Mouse (Mus musculus) spleen, adult 2 months (tissue): Measurements from ENCODE around the gene Vmn1r55.
"Not testable (repeated sequence)": the region's sequence is repeated elsewhere in the genome, so short reads cannot be mapped to it uniquely, and the experiment has no call there.

Source experiments
- CTCF ChIP-seq: fragments of 200-500 bp; IDR thresholded peaks from 2 replicates; pipeline ENCODE4 v1.5.1; 2011; ENCODE audit warnings: mild to moderate bottlenecking, inconsistent platforms; ENCODE audit not compliant: insufficient read depth, insufficient read length, insufficient replicate concordance; ENCODE audit errors: extremely low read depth
- POLR2A ChIP-seq: fragments of 200-500 bp; IDR thresholded peaks from 2 replicates; pipeline ENCODE4 v1.6.1; 2011; ENCODE audit warnings: low read depth, low read length, inconsistent platforms

GRCm38 (mm10) chr7:5149570-5149969 is at the start of gene Vmn1r55:
- TF ChIP-seq CTCF, POLR2A: not testable (repeated sequence)
